Mouse (Mus musculus): ENCODE data around the gene Anp32a. TPM values are rescaled to one million over a fixed set of nuclear protein-coding genes. Genes with fewer than 3 reads are reported as not detected.
A peak's percentile ranks its signal among the peaks of the same experiment; 100 is the strongest.

Gene Anp32a
- 166 and 171 TPM in 2 replicates for polyA plus RNA-seq (2016; fragmentation: Nextera tagmentation; extraction: Ambion mirVana)

DNA sequence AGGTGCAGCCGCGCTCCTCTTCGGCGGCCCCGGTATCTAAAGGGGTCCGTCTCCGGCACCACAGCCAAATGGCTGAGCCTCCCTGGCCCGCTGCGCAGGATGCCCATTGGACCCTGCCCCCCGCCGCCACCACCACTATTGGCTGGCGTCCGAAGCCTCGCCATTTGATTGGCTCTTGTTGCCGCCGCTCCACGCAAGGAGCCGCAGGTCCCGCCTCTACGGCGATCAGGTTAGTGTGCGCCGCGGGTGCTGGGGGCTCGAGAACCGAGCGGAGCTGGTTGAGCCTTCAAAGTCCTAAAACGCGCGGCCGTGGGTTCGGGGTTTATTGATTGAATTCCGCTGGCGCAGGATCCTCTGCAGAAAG, at the start of gene Anp32a:
Anp32a (plus strand) TSS at position 171 of the 364 bp plus-strand sequence.
- no peaks in the 10 kb centered on the region for H3K36me3 ChIP-seq
- H3K4me1 ChIP-seq, result peaks cover 26% of the 10 kb centered on the region
- peak; percentile 90 for ATAC-seq (ENCODE audit: low FRiP score)
- no peaks in the 10 kb centered on the region for H3K9me3 ChIP-seq (replicated peaks)
- peak within 1 kb of the TSS; percentile 98 for H3K9ac ChIP-seq
- WGBS, result under 1% methylated on average over 34 of the region's 34 CpGs
- peak within 1 kb of the TSS; percentile 87 for H3K4me3 ChIP-seq
- H3K27ac ChIP-seq, result peak within 1 kb of the TSS; percentile 99
- no peaks in the 10 kb centered on the region for H3K27me3 ChIP-seq
- H3K4me2 ChIP-seq (replicated peaks), result peak within 1 kb of the TSS; percentile 81

DNA sequence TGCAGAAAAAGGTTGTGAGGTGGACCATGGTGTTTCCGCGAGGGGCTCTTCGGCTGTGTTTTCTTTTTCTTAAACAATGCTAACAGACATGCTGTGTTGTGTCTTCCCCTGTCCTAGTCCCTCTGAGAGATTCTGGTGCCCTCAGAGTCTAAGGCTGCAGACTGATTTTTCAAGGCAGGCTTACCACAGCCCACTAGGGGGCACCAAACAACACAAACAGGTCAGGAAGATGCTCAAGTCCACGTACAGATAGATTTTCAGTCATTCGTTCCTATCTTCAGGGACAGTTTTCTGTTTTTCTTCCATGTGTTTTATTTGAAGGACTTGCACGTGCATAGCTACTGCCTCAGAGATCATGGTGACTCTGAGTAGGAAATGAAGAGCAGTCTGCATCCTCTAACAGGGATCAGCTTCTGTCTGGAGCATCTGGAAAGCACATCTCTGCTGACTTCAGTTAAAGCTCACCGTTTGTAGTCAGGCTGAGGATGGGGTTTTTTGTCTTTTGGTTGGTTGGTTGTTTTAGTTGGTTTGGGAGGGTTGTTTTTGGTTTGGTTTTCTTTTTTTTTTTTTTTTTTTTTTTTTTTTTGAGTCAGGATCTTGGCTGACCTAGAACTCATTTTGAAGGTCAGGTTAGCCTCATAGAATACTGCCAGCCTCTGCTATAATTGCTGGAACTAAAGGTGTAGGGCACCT, 45.9 kb upstream of the Anp32a start:
- ATAC-seq (ENCODE audit: low FRiP score), result no peak
- 28% methylated on average over 7 of the region's 7 CpGs for WGBS
- no peak overlapping the region for H3K27ac ChIP-seq
- no peak overlapping the region for H3K9ac ChIP-seq
- 0 out of 2 replicates have a peak, but pooled peaks cover 8% of the 10 kb centered on the region for H3K4me1 ChIP-seq
- no peaks in the 10 kb centered on the region for H3K27me3 ChIP-seq
- no peaks in the 10 kb centered on the region for H3K36me3 ChIP-seq
- no peak overlapping the region for H3K4me3 ChIP-seq
- no peaks in the 10 kb centered on the region for H3K9me3 ChIP-seq (replicated peaks)
- H3K4me2 ChIP-seq (replicated peaks), result no peak overlapping the region

DNA sequence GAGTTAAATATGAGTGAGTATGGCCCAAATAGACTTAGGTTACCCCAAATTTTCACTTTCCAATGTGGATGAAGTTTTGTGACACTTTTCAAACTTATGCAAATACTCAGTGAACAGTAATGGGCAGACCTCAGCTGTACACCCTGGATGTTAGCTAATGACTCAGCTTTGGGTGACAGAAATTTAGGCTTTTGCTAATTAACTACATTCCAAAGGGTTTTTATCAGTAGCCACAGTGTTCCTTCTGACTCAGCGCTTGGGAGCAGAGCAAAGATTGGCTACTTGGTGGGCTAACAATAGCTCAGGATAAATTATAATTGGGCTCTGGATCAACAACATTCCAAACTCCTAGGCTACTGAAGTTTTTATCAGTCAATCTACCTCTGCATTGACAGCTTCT, 44.2 kb upstream of the Anp32a start:
- Histone ChIP-seq H3K9me3 (replicated peaks) (no peaks in the 10 kb centered on the region), H3K4me3 (no peak overlapping the region), H3K4me2 (replicated peaks) (no peak overlapping the region), H3K27me3 (no peaks in the 10 kb centered on the region), H3K4me1 (0 out of 2 replicates have a peak, but pooled peaks cover 8% of the 10 kb centered on the region), H3K36me3 (no peaks in the 10 kb centered on the region), H3K27ac (no peak overlapping the region), H3K9ac (no peak overlapping the region)
- WGBS, result 53% methylated on average over 1 of the region's 1 CpGs
- no peak for ATAC-seq (ENCODE audit: low FRiP score)

DNA sequence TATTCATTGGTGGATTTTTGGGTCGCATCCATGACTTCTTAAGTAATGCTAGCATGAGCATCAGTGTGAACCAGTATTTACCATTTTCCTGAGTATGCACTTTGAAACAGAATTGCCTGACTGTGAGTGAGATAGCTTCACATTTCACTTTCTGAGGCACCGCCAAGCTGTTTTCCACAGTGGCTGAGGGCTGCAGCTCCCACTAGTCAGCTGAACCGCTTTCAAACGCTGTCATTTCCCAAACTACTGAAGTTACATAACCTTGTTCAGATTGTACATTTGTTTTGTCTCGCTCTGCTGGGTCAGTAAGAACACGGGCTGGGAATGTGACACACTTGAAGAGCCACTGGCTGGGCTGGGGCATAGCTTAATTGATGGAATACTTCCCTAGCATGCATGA, 25.5 kb upstream of the Anp32a start:
- H3K27me3 ChIP-seq, result no peaks in the 10 kb centered on the region
- no peak overlapping the region for H3K27ac ChIP-seq
- H3K4me2 ChIP-seq (replicated peaks), result no peak overlapping the region
- no peak for ATAC-seq (ENCODE audit: low FRiP score)
- H3K4me1 ChIP-seq, result no peaks in the 10 kb centered on the region
- H3K9me3 ChIP-seq (replicated peaks), result no peaks in the 10 kb centered on the region
- H3K9ac ChIP-seq, result no peak overlapping the region
- 91% methylated on average over 6 of the region's 6 CpGs for WGBS
- no peak overlapping the region for H3K4me3 ChIP-seq
- no peaks in the 10 kb centered on the region for H3K36me3 ChIP-seq

DNA sequence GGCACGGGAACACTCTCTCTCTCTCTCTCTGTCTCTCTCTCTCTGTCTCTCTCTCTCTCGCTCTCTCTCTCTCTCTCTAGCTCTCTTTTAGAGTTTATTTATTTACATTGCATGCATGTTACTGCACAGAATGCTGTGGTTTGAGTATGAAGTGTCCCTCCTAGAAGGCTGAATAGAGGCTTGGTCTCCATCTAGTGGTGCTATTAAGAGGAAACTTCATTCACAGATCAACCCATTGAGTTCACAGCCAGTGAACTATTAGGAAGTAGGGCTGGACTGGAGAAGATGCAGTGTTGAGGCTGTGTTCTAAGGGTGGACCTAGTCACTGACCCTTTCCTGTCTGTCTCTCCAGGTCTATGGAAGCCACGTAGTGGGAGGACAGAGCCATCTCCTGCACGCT, 22.4 kb upstream of the Anp32a start:
- Histone ChIP-seq H3K9ac (no peak overlapping the region), H3K9me3 (replicated peaks) (0 out of 2 replicates have a peak, but pooled peaks cover 4% of the 10 kb centered on the region), H3K27me3 (no peaks in the 10 kb centered on the region), H3K36me3 (no peaks in the 10 kb centered on the region), H3K4me1 (no peaks in the 10 kb centered on the region), H3K4me2 (replicated peaks) (no peak overlapping the region), H3K27ac (no peak overlapping the region), H3K4me3 (no peak overlapping the region)
- no peak for ATAC-seq (ENCODE audit: low FRiP score)
- WGBS, result 80% methylated on average over 4 of the region's 4 CpGs

DNA sequence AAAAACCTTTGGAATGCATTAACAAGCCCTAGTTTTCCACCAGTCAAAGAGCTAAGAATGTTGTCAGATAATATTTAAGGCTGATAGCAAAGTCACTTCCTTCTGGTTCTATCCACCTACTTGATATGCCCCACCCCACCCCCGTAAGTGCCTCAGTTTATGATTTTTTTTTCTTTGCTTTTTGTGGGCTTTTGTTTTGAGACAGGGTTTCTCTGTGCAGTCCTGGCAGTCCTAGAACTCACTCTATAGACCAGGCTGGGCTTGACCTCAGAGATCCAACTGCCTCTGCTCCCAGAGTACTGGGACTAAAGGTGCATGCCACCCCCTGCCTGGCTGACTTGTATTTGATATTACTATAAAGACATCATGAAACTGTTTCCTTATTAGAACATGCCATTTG, 17.3 kb upstream of the Anp32a start:
- 94% methylated on average over 1 of the region's 1 CpGs for WGBS
- H3K4me2 ChIP-seq (replicated peaks), result no peak overlapping the region
- no peaks in the 10 kb centered on the region for H3K27me3 ChIP-seq
- H3K27ac ChIP-seq, result no peak overlapping the region
- no peaks in the 10 kb centered on the region for H3K36me3 ChIP-seq
- no peaks in the 10 kb centered on the region for H3K4me1 ChIP-seq
- H3K9me3 ChIP-seq (replicated peaks), result 0 out of 2 replicates have a peak, but pooled peaks cover 4% of the 10 kb centered on the region
- no peak for ATAC-seq (ENCODE audit: low FRiP score)
- H3K9ac ChIP-seq, result no peak overlapping the region
- no peak overlapping the region for H3K4me3 ChIP-seq

DNA sequence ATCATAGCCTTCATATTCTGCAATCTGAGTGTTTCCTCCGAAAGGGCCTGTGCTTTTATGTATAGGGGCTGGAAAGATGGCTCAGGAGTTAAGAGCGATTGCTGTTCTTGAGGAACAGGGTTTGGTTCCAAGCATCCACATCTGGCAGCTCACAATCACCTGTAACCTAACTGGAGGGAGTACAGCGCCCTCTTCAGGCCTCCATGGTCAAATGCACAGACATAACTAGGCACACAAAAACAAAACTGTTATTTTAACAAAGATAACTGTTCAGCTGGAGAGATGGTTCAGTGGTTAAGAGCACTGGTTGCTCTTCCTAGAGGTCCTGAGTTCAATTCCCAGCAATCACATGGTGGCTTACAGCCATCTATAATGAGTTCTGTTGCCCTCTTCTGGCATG, 15.1 kb upstream of the Anp32a start:
- Histone ChIP-seq H3K4me1 (no peaks in the 10 kb centered on the region), H3K4me3 (no peak overlapping the region), H3K27me3 (no peaks in the 10 kb centered on the region), H3K9ac (no peak overlapping the region), H3K36me3 (no peaks in the 10 kb centered on the region), H3K9me3 (replicated peaks) (0 out of 2 replicates have a peak, but pooled peaks cover 2% of the 10 kb centered on the region), H3K27ac (no peak overlapping the region), H3K4me2 (replicated peaks) (no peak overlapping the region)
- ATAC-seq (ENCODE audit: low FRiP score), result no peak
- 77% methylated on average over 3 of the region's 3 CpGs for WGBS

DNA sequence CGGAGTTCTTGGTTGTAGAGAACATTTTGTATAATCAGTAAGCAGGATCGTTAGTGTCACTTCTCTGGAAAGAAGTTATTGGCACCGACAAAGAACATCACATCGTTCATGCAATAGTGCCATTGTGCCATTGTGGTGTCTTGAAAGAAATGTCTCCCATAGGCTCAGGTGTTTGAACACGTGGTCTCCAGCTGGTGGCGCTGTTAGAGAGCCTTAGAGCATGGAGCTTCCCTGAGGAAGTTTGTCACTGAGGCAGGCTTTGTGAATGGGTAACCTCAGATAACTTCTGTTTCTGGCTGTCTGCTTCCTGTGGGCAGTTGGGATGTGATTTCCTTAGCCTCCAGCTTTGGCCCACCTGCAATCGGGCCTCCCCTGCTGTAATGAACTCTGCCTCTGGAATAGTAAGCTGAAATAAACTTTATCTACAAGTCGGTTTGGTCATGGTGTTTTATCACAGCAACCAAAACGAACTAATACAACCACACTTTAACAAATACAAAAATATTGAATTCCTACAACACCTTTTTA, 6.7 kb upstream of the Anp32a start:
- WGBS, result 92% methylated on average over 9 of the region's 9 CpGs
- Histone ChIP-seq H3K9ac (no peak overlapping the region), H3K4me3 (no peak overlapping the region), H3K4me1 (peaks cover 8% of the 10 kb centered on the region), H3K36me3 (no peaks in the 10 kb centered on the region), H3K9me3 (replicated peaks) (no peaks in the 10 kb centered on the region), H3K27ac (no peak overlapping the region), H3K4me2 (replicated peaks) (no peak overlapping the region), H3K27me3 (no peaks in the 10 kb centered on the region)
- no peak for ATAC-seq (ENCODE audit: low FRiP score)

DNA sequence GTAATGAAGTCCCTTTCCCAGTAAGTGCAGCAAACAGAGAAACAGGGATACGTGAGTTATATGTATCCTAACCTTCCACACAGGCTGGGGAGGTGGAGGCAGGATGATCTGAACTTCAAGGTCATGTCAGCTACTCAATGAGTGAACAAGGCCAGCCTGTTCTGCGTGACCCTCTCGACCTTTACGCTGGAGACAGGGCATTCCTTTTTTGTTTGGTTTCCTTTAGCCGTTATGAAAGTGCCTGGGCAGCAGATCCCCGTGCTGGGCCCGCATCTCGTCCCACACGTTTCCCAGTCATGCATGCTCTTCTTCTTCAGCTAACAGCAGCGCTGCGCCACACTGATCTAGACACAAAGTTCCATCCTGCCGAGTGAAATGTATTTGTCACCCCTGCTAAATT, 5.7 kb upstream of the Anp32a start:
- no peak overlapping the region for H3K4me3 ChIP-seq
- ATAC-seq (ENCODE audit: low FRiP score), result no peak
- H3K9ac ChIP-seq, result no peak overlapping the region
- no peaks in the 10 kb centered on the region for H3K9me3 ChIP-seq (replicated peaks)
- WGBS, result 52% methylated on average over 12 of the region's 12 CpGs
- H3K27me3 ChIP-seq, result no peaks in the 10 kb centered on the region
- H3K4me2 ChIP-seq (replicated peaks), result no peak overlapping the region
- H3K4me1 ChIP-seq, result peaks cover 11% of the 10 kb centered on the region
- no peaks in the 10 kb centered on the region for H3K36me3 ChIP-seq
- no peak overlapping the region for H3K27ac ChIP-seq

DNA sequence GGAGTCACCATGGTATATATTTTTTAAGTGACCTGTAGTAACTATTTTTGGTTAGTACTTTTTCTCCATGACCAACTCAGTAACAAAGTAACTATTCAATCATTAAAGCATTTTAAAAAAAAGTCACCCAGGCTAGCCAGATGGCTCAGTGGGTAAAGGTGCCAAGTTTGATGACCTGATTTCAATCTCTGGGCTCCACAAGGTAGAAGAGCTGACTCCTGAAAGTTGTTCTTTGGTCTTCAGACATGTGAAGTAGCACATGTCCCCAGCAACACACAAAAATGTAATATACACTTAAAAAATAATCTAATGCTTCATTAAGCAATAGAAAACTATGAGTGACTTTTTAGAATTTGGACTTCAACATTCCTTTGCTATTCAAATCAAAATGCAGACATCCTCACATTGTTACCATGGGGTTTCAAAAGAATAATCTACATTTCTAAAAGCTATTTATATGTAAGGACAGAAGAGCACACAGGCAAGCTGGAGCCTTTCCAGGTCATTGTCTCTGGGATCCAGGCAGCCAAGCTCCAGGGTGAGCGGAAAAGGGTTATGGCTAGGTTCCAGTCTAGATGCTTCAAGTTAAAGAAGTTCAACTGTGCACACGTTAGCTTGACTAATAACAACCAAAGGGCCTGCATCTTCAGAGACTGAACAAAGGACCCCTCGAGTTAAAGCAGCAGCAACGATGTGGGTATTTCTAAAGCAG, 3.0 kb upstream of the Anp32a start:
- peaks cover 11% of the 10 kb centered on the region for H3K4me1 ChIP-seq
- no peak overlapping the region for H3K27ac ChIP-seq
- H3K4me3 ChIP-seq, result no peak overlapping the region
- WGBS, result 64% methylated on average over 4 of the region's 4 CpGs
- no peaks in the 10 kb centered on the region for H3K36me3 ChIP-seq
- no peak overlapping the region for H3K4me2 ChIP-seq (replicated peaks)
- no peak overlapping the region for H3K9ac ChIP-seq
- no peaks in the 10 kb centered on the region for H3K27me3 ChIP-seq
- H3K9me3 ChIP-seq (replicated peaks), result no peaks in the 10 kb centered on the region
- ATAC-seq (ENCODE audit: low FRiP score), result no peak

DNA sequence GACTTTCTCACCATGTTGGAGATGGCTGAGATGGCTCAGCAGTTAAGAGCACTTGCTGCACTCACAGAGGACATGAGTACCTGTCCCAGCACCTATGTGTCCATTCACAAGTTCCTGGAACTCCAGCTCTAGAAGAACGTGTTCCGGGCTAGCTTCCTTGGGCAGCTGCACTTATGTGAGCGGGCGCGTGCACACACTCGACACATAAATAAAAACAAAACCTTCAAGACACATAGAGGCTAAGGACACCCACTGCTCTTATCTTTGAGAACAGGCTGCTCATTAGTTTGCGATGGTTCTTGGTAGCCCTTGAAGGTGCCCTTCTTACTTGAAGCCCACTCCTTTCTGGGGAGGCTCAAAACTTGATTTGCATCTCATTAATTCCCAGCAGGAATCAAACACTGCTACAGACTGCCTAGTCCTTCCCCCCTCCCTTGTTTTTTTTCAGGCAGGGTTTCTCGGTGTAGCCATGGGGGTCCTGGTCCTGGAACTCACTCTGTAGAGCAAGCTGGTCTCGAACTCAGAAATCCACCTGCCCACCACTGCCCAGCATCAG, 2.4 kb upstream of the Anp32a start:
- peaks cover 11% of the 10 kb centered on the region for H3K4me1 ChIP-seq
- H3K27ac ChIP-seq, result no peak overlapping the region
- ATAC-seq (ENCODE audit: low FRiP score), result no peak
- no peaks in the 10 kb centered on the region for H3K27me3 ChIP-seq
- H3K9ac ChIP-seq, result no peak overlapping the region
- H3K36me3 ChIP-seq, result no peaks in the 10 kb centered on the region
- no peak overlapping the region for H3K4me2 ChIP-seq (replicated peaks)
- H3K9me3 ChIP-seq (replicated peaks), result no peaks in the 10 kb centered on the region
- no peak overlapping the region for H3K4me3 ChIP-seq
- WGBS, result 76% methylated on average over 9 of the region's 9 CpGs

DNA sequence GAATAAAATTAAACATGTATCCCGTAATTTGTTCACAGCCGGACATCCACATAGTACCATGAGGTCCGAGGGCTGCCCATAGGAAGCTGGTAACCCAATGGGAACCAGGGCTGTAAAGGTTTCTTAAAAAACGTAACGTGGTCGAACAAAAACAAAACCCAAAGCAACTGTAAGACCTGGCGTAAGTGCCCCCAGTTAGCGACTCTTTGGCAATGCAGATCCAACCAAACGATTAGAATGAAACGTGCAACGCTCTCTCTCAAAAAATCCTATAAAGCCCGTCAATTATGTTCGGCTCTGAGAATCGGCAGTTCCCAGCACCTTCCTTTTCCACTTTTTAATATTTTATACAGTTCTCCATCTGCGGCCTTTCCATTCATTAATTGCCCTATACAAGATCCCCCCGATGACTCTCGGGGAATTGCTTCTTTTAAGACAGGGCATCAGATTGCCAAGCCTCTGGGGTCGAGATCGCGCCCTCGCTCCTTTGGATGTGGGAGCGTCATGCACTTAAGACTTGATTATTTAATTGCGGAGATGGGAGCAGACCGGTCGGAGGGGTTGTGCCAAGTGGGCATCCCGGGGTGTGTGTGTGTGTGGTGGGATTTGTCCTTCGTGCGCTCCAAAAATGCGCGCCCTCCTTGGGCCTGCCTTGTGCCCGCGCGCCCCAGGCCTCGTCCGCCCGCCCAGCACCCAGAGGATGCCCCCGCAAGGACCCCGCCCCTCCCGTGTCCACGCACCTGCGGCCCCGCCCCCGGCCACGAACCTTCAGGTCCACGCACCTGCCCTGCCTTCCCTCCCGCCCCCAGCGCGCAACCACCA, 581 bp upstream of the Anp32a start:
- H3K27me3 ChIP-seq, result no peaks in the 10 kb centered on the region
- no peaks in the 10 kb centered on the region for H3K36me3 ChIP-seq
- H3K4me2 ChIP-seq (replicated peaks), result peak overlapping the region; percentile 76
- peak overlapping the region; percentile 87 for H3K4me3 ChIP-seq
- H3K9me3 ChIP-seq (replicated peaks), result no peaks in the 10 kb centered on the region
- H3K27ac ChIP-seq, result peak overlapping the region; percentile 99
- peak; percentile 51 for ATAC-seq (ENCODE audit: low FRiP score)
- peak overlapping the region; percentile 87 for H3K9ac ChIP-seq
- WGBS, result 2% methylated on average over 45 of the region's 48 CpGs
- H3K4me1 ChIP-seq, result peaks cover 20% of the 10 kb centered on the region

Data from hindbrain, embryonic 12.5 days (tissue).